Mouse (Mus musculus) myocyte (in vitro differentiated cells): ENCODE data around the gene Tbc1d15. TPM values are rescaled to one million over a fixed set of nuclear protein-coding genes. Genes with fewer than 3 reads are reported as not detected.

Experiments used
- H3K27me3 ChIP-seq: one replicate; pipeline ENCODE4 v1.6.1; 2011; ENCODE audit not compliant: control insufficient read depth, insufficient read depth, insufficient read length
- H3K36me3 ChIP-seq: one replicate; pipeline ENCODE4 v1.6.1; 2011; ENCODE audit not compliant: control insufficient read depth, insufficient read depth
- H3K4me2 ChIP-seq: one replicate; pipeline ENCODE4 v1.6.1; 2011; ENCODE audit warnings: low read depth, control low read depth
- H3K4me3 ChIP-seq: one replicate; pipeline ENCODE4 v1.5.1; 2011; ENCODE audit warnings: mild to moderate bottlenecking, control low read depth, moderate library complexity
- H3K79me2 ChIP-seq: one replicate; pipeline ENCODE4 v1.6.1; 2011; ENCODE audit not compliant: control insufficient read depth, insufficient read depth
- H3ac ChIP-seq: one replicate; pipeline ENCODE4 v1.6.1; 2011; ENCODE audit not compliant: control insufficient read depth, insufficient read length
- CEBPB ChIP-seq: IDR thresholded peaks from 2 replicates; pipeline ENCODE4 v1.6.1; 2011; ENCODE audit warnings: mild to moderate bottlenecking, moderate library complexity; ENCODE audit not compliant: poor library complexity, insufficient read depth, severe bottlenecking
- E2F4 ChIP-seq: IDR thresholded peaks from one replicate; pipeline ENCODE4 v1.6.1; 2011; ENCODE audit warnings: mild to moderate bottlenecking, control low read depth, moderate library complexity; ENCODE audit not compliant: insufficient read depth
- MAX ChIP-seq: IDR thresholded peaks from one replicate; pipeline ENCODE4 v1.6.1; 2011; ENCODE audit warnings: low read depth, mild to moderate bottlenecking, control low read depth
- MYOD1 ChIP-seq, 3 experiments: IDR thresholded peaks; one replicate each; pipeline ENCODE4 v1.6.1; 2011; ENCODE audit warnings: control low read depth in 2 of 3, low read depth in 2 of 3, mild to moderate bottlenecking in 2 of 3, moderate library complexity in 1 of 3; ENCODE audit not compliant: insufficient read length in 2 of 3, control insufficient read depth in 1 of 3
- MYOG ChIP-seq, 3 experiments: IDR thresholded peaks; one replicate each; pipeline ENCODE4 v1.6.1; 2011; ENCODE audit warnings: control low read depth in 2 of 3, low read depth in 2 of 3, mild to moderate bottlenecking in 2 of 3; ENCODE audit not compliant: insufficient read length in 2 of 3, control insufficient read depth in 1 of 3, insufficient read depth in 1 of 3
- POLR2A ChIP-seq: IDR thresholded peaks from one replicate; pipeline ENCODE4 v1.6.1; 2011; ENCODE audit warnings: low read depth, mild to moderate bottlenecking, control low read depth, moderate library complexity; ENCODE audit not compliant: insufficient read length
- POLR2AphosphoS2 ChIP-seq: IDR thresholded peaks from one replicate; pipeline ENCODE4 v1.6.1; 2011; ENCODE audit warnings: low read depth, control low read depth; ENCODE audit not compliant: insufficient read length
- REST ChIP-seq: IDR thresholded peaks from one replicate; pipeline ENCODE4 v1.6.1; 2011; ENCODE audit warnings: mild to moderate bottlenecking, control low read depth, moderate library complexity; ENCODE audit not compliant: insufficient read depth, insufficient read length
- SRF ChIP-seq: IDR thresholded peaks from one replicate; pipeline ENCODE4 v1.6.1; 2011; ENCODE audit warnings: low read depth; ENCODE audit not compliant: control insufficient read depth, insufficient read length
- TCF12 ChIP-seq: IDR thresholded peaks from one replicate; pipeline ENCODE4 v1.6.1; 2011; ENCODE audit warnings: mild to moderate bottlenecking, control low read depth; ENCODE audit not compliant: poor library complexity, insufficient read depth, severe bottlenecking
- TCF3 ChIP-seq: IDR thresholded peaks from one replicate; pipeline ENCODE4 v1.6.1; 2011; ENCODE audit warnings: low read depth, control low read depth; ENCODE audit not compliant: insufficient read length
- USF1 ChIP-seq: IDR thresholded peaks from one replicate; pipeline ENCODE4 v1.6.1; 2011; ENCODE audit warnings: low read depth, mild to moderate bottlenecking, control low read depth, moderate library complexity
- polyA plus RNA-seq: library from polyadenylated mRNA; unstranded; fragments of >200 nt; fragmentation: generic; extraction: Trizol; gene quantifications from one replicate; pipeline ENCODE4 v1.2.1, GENCODE M21; 2012; ENCODE audit warnings: missing spikeins

Gene Tbc1d15
- polyA plus RNA-seq, 1 experiment = 19.8 TPM

GRCm38 (mm10) chr10:115271649-115272048, 20.4 kb upstream of the Tbc1d15 start:
- Histone ChIP-seq H3ac (no peak overlapping the region), H3K4me2 (no peak overlapping the region), H3K4me3 (no peak overlapping the region), H3K36me3 (no peaks in the 10 kb centered on the region), H3K79me2 (no peaks in the 10 kb centered on the region), H3K27me3 (no peaks in the 10 kb centered on the region)
- no peak for TF ChIP-seq MAX
- TF ChIP-seq CEBPB = no peak
- TF ChIP-seq POLR2A = no peak
- no peak for TF ChIP-seq REST
- TF ChIP-seq POLR2AphosphoS2 = no peak
- TF ChIP-seq USF1 = no peak
- no peak for TF ChIP-seq MYOD1 (IDR thresholded peaks at IDR 0.05; ENCODE audit: control insufficient read depth in 1 of 3, insufficient read length in 2 of 3, low read depth in 2 of 3)
- no peak for TF ChIP-seq TCF12
- TF ChIP-seq E2F4 = no peak
- TF ChIP-seq TCF3 = no peak
- TF ChIP-seq SRF = no peak

GRCm38 (mm10) chr10:115270612-115271390, 19.5 kb upstream of the Tbc1d15 start:
- no peak for TF ChIP-seq POLR2A
- TF ChIP-seq MYOG (IDR thresholded peaks at IDR 0.05; ENCODE audit: control insufficient read depth in 1 of 3, insufficient read depth in 1 of 3, insufficient read length in 2 of 3, low read depth in 2 of 3) = no peak
- no peak for TF ChIP-seq E2F4
- TF ChIP-seq POLR2AphosphoS2 = no peak
- no peak for TF ChIP-seq SRF
- no peak for TF ChIP-seq CEBPB
- no peak for TF ChIP-seq TCF12
- TF ChIP-seq USF1 = no peak
- no peak for TF ChIP-seq REST
- no peak for TF ChIP-seq MAX
- no peak for TF ChIP-seq MYOD1 (IDR thresholded peaks at IDR 0.05; ENCODE audit: control insufficient read depth in 1 of 3, insufficient read length in 2 of 3, low read depth in 2 of 3)
- no peak for TF ChIP-seq TCF3
- Histone ChIP-seq H3K79me2 (no peaks in the 10 kb centered on the region), H3K27me3 (peaks cover 4% of the 10 kb centered on the region), H3K4me3 (no peak overlapping the region), H3K4me2 (no peak overlapping the region), H3K36me3 (no peaks in the 10 kb centered on the region), H3ac (no peak overlapping the region)

GRCm38 (mm10) chr10:115262926-115263562, 11.8 kb upstream of the Tbc1d15 start:
- no peaks in the 10 kb centered on the region for H3K79me2 ChIP-seq
- no peak for TF ChIP-seq TCF12
- TF ChIP-seq MYOD1 (IDR thresholded peaks at IDR 0.05; ENCODE audit: control insufficient read depth in 1 of 3, insufficient read length in 2 of 3, low read depth in 2 of 3) = no peak
- TF ChIP-seq REST = no peak
- no peak for TF ChIP-seq TCF3
- TF ChIP-seq CEBPB = no peak
- TF ChIP-seq MYOG (IDR thresholded peaks at IDR 0.05; ENCODE audit: control insufficient read depth in 1 of 3, insufficient read depth in 1 of 3, insufficient read length in 2 of 3, low read depth in 2 of 3) = no peak
- TF ChIP-seq MAX = no peak
- no peak for TF ChIP-seq USF1
- no peak for TF ChIP-seq POLR2AphosphoS2
- no peak for TF ChIP-seq E2F4
- TF ChIP-seq SRF = no peak
- no peak for TF ChIP-seq POLR2A
- H3K27me3 ChIP-seq = peaks cover 7% of the 10 kb centered on the region
- no peak overlapping the region for H3K4me2 ChIP-seq
- no peak overlapping the region for H3ac ChIP-seq
- no peaks in the 10 kb centered on the region for H3K36me3 ChIP-seq
- no peak overlapping the region for H3K4me3 ChIP-seq

- Histone ChIP-seq H3K79me2 (no peaks in the 10 kb centered on the region), H3ac (no peak overlapping the region), H3K27me3 (peaks cover 7% of the 10 kb centered on the region), H3K4me2 (no peak overlapping the region), H3K4me3 (no peak overlapping the region), H3K36me3 (no peaks in the 10 kb centered on the region)
- TF ChIP-seq POLR2AphosphoS2 (no peak), REST (no peak), CEBPB (no peak), MYOG (IDR thresholded peaks at IDR 0.05; ENCODE audit: control insufficient read depth in 1 of 3, insufficient read depth in 1 of 3, insufficient read length in 2 of 3, low read depth in 2 of 3) (no peak), E2F4 (no peak), TCF12 (no peak), TCF3 (no peak), SRF (no peak), MYOD1 (IDR thresholded peaks at IDR 0.05; ENCODE audit: control insufficient read depth in 1 of 3, insufficient read length in 2 of 3, low read depth in 2 of 3) (no peak), MAX (no peak), POLR2A (no peak), USF1 (no peak)
Measured at GRCm38 (mm10) chr10:115262261-115262660, 11.0 kb upstream of the Tbc1d15 start.
